Comparison of ENCODE assay signal across 8 mouse cellular contexts in the genomic region with DNA sequence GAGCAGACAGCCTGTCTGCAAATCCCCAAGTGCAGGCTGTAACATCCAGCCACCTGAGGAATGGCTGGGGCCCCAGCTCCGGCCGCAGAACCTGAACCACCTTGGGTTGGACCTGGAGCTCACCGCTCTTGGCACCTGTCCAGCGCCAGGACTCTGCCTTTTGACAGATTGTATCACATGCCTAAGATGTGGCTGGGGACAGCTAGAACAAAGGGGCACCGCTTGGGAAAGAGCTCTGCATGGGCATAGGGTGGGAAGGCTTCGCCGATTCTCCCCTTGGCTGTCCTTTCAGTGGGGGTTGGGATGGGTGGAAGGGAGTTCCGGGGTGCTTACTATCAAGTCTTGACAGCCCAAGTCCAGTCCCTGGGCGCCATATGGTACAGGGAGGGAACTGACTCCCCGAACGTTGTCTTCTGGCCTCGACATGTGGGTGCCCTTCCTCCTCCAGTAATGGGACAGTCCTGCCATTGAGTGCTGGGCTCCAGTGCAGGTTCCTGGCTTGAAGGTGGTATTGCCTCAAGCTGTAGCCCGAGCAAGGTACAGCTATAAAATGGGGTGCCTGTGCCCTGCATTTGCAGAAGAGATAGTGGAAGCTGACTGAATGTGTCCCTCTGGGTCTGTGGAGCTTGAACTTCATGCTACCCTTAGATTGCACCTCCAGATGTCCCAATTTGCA. TPM values are rescaled to one million over a fixed set of nuclear protein-coding genes. Genes with fewer than 3 reads are reported as not detected.
A peak's percentile ranks its signal among the peaks of the same experiment; 100 is the strongest.
DNase-seq lines count a peak whose midpoint lies in the region; ATAC-seq and TF ChIP-seq lines count a peak whose summit lies in the region.

No protein-coding gene starts in this region.

- 71% methylated on average over 13 of the region's 13 CpGs for WGBS in forebrain, embryonic 13.5 days
- WGBS in forebrain, embryonic 14.5 days: 69% methylated on average over 13 of the region's 13 CpGs
- WGBS in heart, embryonic 16.5 days: 52% methylated on average over 13 of the region's 13 CpGs
- WGBS in limb, embryonic 13.5 days: 63% methylated on average over 13 of the region's 13 CpGs

- TF ChIP-seq POLR2A in CH12.LX (IDR thresholded peaks at IDR 0.05; ENCODE audit: low read depth, low read length): no peak

- H3K36me3 ChIP-seq in forebrain, embryonic 13.5 days (ENCODE audit: poor library complexity, severe bottlenecking): no peaks in the 10 kb centered on the region
- no peaks in the 10 kb centered on the region for H3K36me3 ChIP-seq in forebrain, embryonic 14.5 days (ENCODE audit: control insufficient read depth, insufficient read depth, low read length)
- peaks cover 0 to 13% of the 10 kb centered on the region in 2 experiments for H3K36me3 ChIP-seq in CH12.LX (replicated peaks in 1 of 2; ENCODE audit: control insufficient read depth in 1 of 2, insufficient read depth in 1 of 2, low read length in 1 of 2)
- H3K36me3 ChIP-seq in heart, embryonic 16.5 days (ENCODE audit: control insufficient read depth, insufficient read depth): no peaks in the 10 kb centered on the region
- no peaks in the 10 kb centered on the region for H3K36me3 ChIP-seq in limb, embryonic 13.5 days

- DNase-seq in forebrain, embryonic 14.5 days (ENCODE audit: low spot score): no peak
- DNase-seq in CH12.LX (ENCODE audit: extremely low read depth): no peak
- no peak for DNase-seq in frontal cortex, postnatal 10 days (ENCODE audit: low spot score in 2 of 2)
- DNase-seq in right cerebral cortex, adult 18-20 months: no peak

- peak; percentile 19; the same call in 1 of the 2 replicates for ATAC-seq in forebrain, embryonic 13.5 days
- ATAC-seq in forebrain, embryonic 14.5 days: no peak; the same call in 1 of the 2 replicates
- ATAC-seq in heart, embryonic 16.5 days (replicated peaks; ENCODE audit: extremely low read depth, insufficient read depth, low FRiP score): 0 out of 2 replicates have a peak, but pooled peaks have one; percentile 4
- ATAC-seq in limb, embryonic 13.5 days (ENCODE audit: low FRiP score, low read depth): peak; percentile 6
- no peak for ATAC-seq in inflammation-experienced regulatory T-cells, adult 6 months

- no peak for TF ChIP-seq EP300 in CH12.LX (IDR thresholded peaks at IDR 0.05; ENCODE audit: low read length)

- H3K79me2 ChIP-seq in CH12.LX (replicated peaks; ENCODE audit: control insufficient read depth, extremely low read depth, insufficient read depth, poor library complexity, severe bottlenecking): no peaks in the 10 kb centered on the region

- H3K4me1 ChIP-seq in forebrain, embryonic 13.5 days: peaks cover 25% of the 10 kb centered on the region
- H3K4me1 ChIP-seq in forebrain, embryonic 14.5 days (ENCODE audit: control insufficient read depth, insufficient read depth, low read length): peaks cover 7% of the 10 kb centered on the region
- peaks cover 34 to 71% of the 10 kb centered on the region in 2 experiments for H3K4me1 ChIP-seq in CH12.LX (ENCODE audit: control insufficient read depth in 1 of 2, insufficient read depth in 2 of 2)
- peaks cover 51% of the 10 kb centered on the region for H3K4me1 ChIP-seq in heart, embryonic 16.5 days (ENCODE audit: control insufficient read depth, insufficient read depth, low read length)
- peaks cover 63% of the 10 kb centered on the region for H3K4me1 ChIP-seq in limb, embryonic 13.5 days

- H3K4me2 ChIP-seq in forebrain, embryonic 13.5 days: 0 out of 2 replicates have a peak overlapping the region, but pooled peaks have one; percentile 13
- no peak overlapping the region for H3K4me2 ChIP-seq in forebrain, embryonic 14.5 days (ENCODE audit: low read length)
- peak overlapping the region; percentile 54 for H3K4me2 ChIP-seq in CH12.LX (ENCODE audit: insufficient read depth, low read depth, poor library complexity, severe bottlenecking)
- peak overlapping the region; percentile 14 for H3K4me2 ChIP-seq in heart, embryonic 16.5 days (ENCODE audit: low read depth, low read length)
- peak overlapping the region; percentile 37 for H3K4me2 ChIP-seq in limb, embryonic 13.5 days (replicated peaks)

- H3K4me3 ChIP-seq in forebrain, embryonic 13.5 days: no peak overlapping the region
- H3K4me3 ChIP-seq in forebrain, embryonic 14.5 days (ENCODE audit: low read depth, low read length): no peak overlapping the region
- H3K4me3 ChIP-seq in CH12.LX (replicated peaks in 1 of 3; ENCODE audit: low read depth in 2 of 3, low read length in 2 of 3, poor library complexity in 1 of 3): no peak overlapping the region
- H3K4me3 ChIP-seq in heart, embryonic 16.5 days (ENCODE audit: low read length): no peak overlapping the region
- H3K4me3 ChIP-seq in limb, embryonic 13.5 days: no peak overlapping the region

- H3K27ac ChIP-seq in forebrain, embryonic 13.5 days: no peak overlapping the region
- no peak overlapping the region for H3K27ac ChIP-seq in forebrain, embryonic 14.5 days (ENCODE audit: low read depth, low read length)
- H3K27ac ChIP-seq in CH12.LX (ENCODE audit: insufficient read depth, low read depth): no peak overlapping the region
- peak overlapping the region; percentile 19; the same call in 1 of the 2 replicates for H3K27ac ChIP-seq in heart, embryonic 16.5 days (ENCODE audit: low read length)
- peak overlapping the region; percentile 39; the same call in 1 of the 2 replicates for H3K27ac ChIP-seq in limb, embryonic 13.5 days

- no peaks in the 10 kb centered on the region for H3K27me3 ChIP-seq in forebrain, embryonic 13.5 days
- no peaks in the 10 kb centered on the region for H3K27me3 ChIP-seq in forebrain, embryonic 14.5 days (replicated peaks; ENCODE audit: control insufficient read depth, insufficient read depth, low read length)
- no peaks in the 10 kb centered on the region for H3K27me3 ChIP-seq in CH12.LX (replicated peaks)
- H3K27me3 ChIP-seq in heart, embryonic 16.5 days (ENCODE audit: control insufficient read depth, insufficient read depth, low read length): no peaks in the 10 kb centered on the region
- H3K27me3 ChIP-seq in limb, embryonic 13.5 days: no peaks in the 10 kb centered on the region

- in situ Hi-C loops in CH12.LX (cut with MboI; ENCODE audit: low pct_ligation_motif_present, low pct_unique_long_range_greater_than_20kb, low sequenced_read_pairs): loop anchor here (5.0 kb wide), 1 partner anchor 36 kb away; no protein-coding TSS in a partner anchor

- H3K9me3 ChIP-seq in forebrain, embryonic 13.5 days (replicated peaks): no peaks in the 10 kb centered on the region
- H3K9me3 ChIP-seq in forebrain, embryonic 14.5 days (replicated peaks; ENCODE audit: control insufficient read depth, low read length): no peaks in the 10 kb centered on the region
- H3K9me3 ChIP-seq in CH12.LX (replicated peaks; ENCODE audit: low read length): no peaks in the 10 kb centered on the region
- H3K9me3 ChIP-seq in heart, embryonic 16.5 days (replicated peaks; ENCODE audit: control insufficient read depth, low read length): no peaks in the 10 kb centered on the region
- no peaks in the 10 kb centered on the region for H3K9me3 ChIP-seq in limb, embryonic 13.5 days

- dilution Hi-C loops in CH12.LX (cut with MboI; ENCODE audit: extremely low pct_ligation_motif_present, extremely low pct_unique_long_range_greater_than_20kb, low sequenced_read_pairs): no loop called here

- TF ChIP-seq RAD21 in CH12.LX (IDR thresholded peaks at IDR 0.05; ENCODE audit: low read depth, low read length): no peak

- TF ChIP-seq CTCF in CH12.LX (conservative IDR thresholded peaks at IDR 0.05 in 1 of 2, IDR thresholded peaks at IDR 0.05 in 1 of 2; ENCODE audit: low read depth in 2 of 2, low read length in 2 of 2): no peak

- H3K9ac ChIP-seq in forebrain, embryonic 13.5 days: no peak overlapping the region
- no peak overlapping the region; the same call in 1 of the 2 replicates for H3K9ac ChIP-seq in forebrain, embryonic 14.5 days (ENCODE audit: low read length)
- no peak overlapping the region for H3K9ac ChIP-seq in CH12.LX (ENCODE audit: insufficient read depth, low read depth)
- H3K9ac ChIP-seq in heart, embryonic 16.5 days (ENCODE audit: low read length): peak overlapping the region; percentile 51; the same call in 1 of the 2 replicates
- peak overlapping the region; percentile 36 for H3K9ac ChIP-seq in limb, embryonic 13.5 days

RNA-seq across cellular contexts. Expression of a gene that starts 21.1 kb away (rescaled TPM):
- 1,081 and 1,088 TPM in 2 replicates for polyA plus RNA-seq in forebrain, embryonic 13.5 days (2015; fragmentation: Nextera tagmentation; extraction: Ambion mirVana)
- 1,112 and 1,434 TPM in 2 replicates for polyA plus RNA-seq in forebrain, embryonic 14.5 days (2014; fragmentation: Nextera tagmentation; extraction: Ambion mirVana)
- 5,037 and 5,581 TPM in 2 replicates for total RNA-seq in CH12.LX (2012; rRNA removed)
- total RNA-seq in CH12.LX (2014; rRNA removed): 5,841 and 6,606 TPM in 2 replicates
- 4,313 and 4,800 TPM in 2 replicates for polyA plus RNA-seq in CH12.LX (2012; ENCODE audit: insufficient read length, low read depth)
- 1,003 and 1,029 TPM in 2 replicates for polyA plus RNA-seq in heart, embryonic 16.5 days (2015; fragmentation: Nextera tagmentation; extraction: Ambion mirVana)
- polyA plus RNA-seq in limb, embryonic 13.5 days (2015; fragmentation: Nextera tagmentation; extraction: Ambion mirVana): 1,446 and 1,459 TPM in 2 replicates
- 1,000 to 10,000 TPM; 3,093 to 3,894 (median 3,885) TPM for polyA plus RNA-seq in inflammation-experienced regulatory T-cells, adult 6 months (2017; shearing (Covaris generic))

RNA-seq across cellular contexts. Expression of a gene that starts 26.9 kb away (rescaled TPM):
- polyA plus RNA-seq in forebrain, embryonic 13.5 days (2015; fragmentation: Nextera tagmentation; extraction: Ambion mirVana): 41.7 and 46.1 TPM in 2 replicates
- polyA plus RNA-seq in forebrain, embryonic 14.5 days (2014; fragmentation: Nextera tagmentation; extraction: Ambion mirVana): 29.2 and 41.2 TPM in 2 replicates
- total RNA-seq in CH12.LX (2012; rRNA removed) (81.9 and 88.7 TPM in 2 replicates), CH12.LX (2014; rRNA removed) (17.7 and 18.2 TPM in 2 replicates)
- polyA plus RNA-seq in CH12.LX (2012; ENCODE audit: insufficient read length, low read depth): 53.6 and 62.9 TPM in 2 replicates
- polyA plus RNA-seq in heart, embryonic 16.5 days (2015; fragmentation: Nextera tagmentation; extraction: Ambion mirVana): 20.9 and 27.6 TPM in 2 replicates
- 46.1 and 48.2 TPM in 2 replicates for polyA plus RNA-seq in limb, embryonic 13.5 days (2015; fragmentation: Nextera tagmentation; extraction: Ambion mirVana)
- 10 to 100 TPM; 24.7 to 36.4 (median 28.6) TPM for polyA plus RNA-seq in inflammation-experienced regulatory T-cells, adult 6 months (2017; shearing (Covaris generic))

RNA-seq across cellular contexts. Expression of a gene that starts 31.7 kb away (rescaled TPM):
- 16.8 and 17.7 TPM in 2 replicates for polyA plus RNA-seq in forebrain, embryonic 13.5 days (2015; fragmentation: Nextera tagmentation; extraction: Ambion mirVana)
- 7.5 and 9.8 TPM in 2 replicates for polyA plus RNA-seq in forebrain, embryonic 14.5 days (2014; fragmentation: Nextera tagmentation; extraction: Ambion mirVana)
- total RNA-seq in CH12.LX (2012; rRNA removed) (21.1 and 22.6 TPM in 2 replicates), CH12.LX (2014; rRNA removed) (13.9 and 17.0 TPM in 2 replicates)
- 30.0 and 43.4 TPM in 2 replicates for polyA plus RNA-seq in CH12.LX (2012; ENCODE audit: insufficient read length, low read depth)
- 39.1 and 40.6 TPM in 2 replicates for polyA plus RNA-seq in heart, embryonic 16.5 days (2015; fragmentation: Nextera tagmentation; extraction: Ambion mirVana)
- polyA plus RNA-seq in limb, embryonic 13.5 days (2015; fragmentation: Nextera tagmentation; extraction: Ambion mirVana): 46.9 and 54.0 TPM in 2 replicates
- 10 to 100 TPM; 13.7 to 22.1 (median 16.7) TPM for polyA plus RNA-seq in inflammation-experienced regulatory T-cells, adult 6 months (2017; shearing (Covaris generic))

RNA-seq across cellular contexts. Expression of a gene that starts 53.6 kb away (rescaled TPM):
- 24.7 TPM in 2 replicates for polyA plus RNA-seq in forebrain, embryonic 13.5 days (2015; fragmentation: Nextera tagmentation; extraction: Ambion mirVana)
- polyA plus RNA-seq in forebrain, embryonic 14.5 days (2014; fragmentation: Nextera tagmentation; extraction: Ambion mirVana): 19.5 and 24.3 TPM in 2 replicates
- total RNA-seq in CH12.LX (2012; rRNA removed) (16.7 and 18.0 TPM in 2 replicates), CH12.LX (2014; rRNA removed) (8.2 and 10.0 TPM in 2 replicates)
- polyA plus RNA-seq in CH12.LX (2012; ENCODE audit: insufficient read length, low read depth): 13.3 and 15.3 TPM in 2 replicates
- polyA plus RNA-seq in heart, embryonic 16.5 days (2015; fragmentation: Nextera tagmentation; extraction: Ambion mirVana): 18.7 and 24.0 TPM in 2 replicates
- polyA plus RNA-seq in limb, embryonic 13.5 days (2015; fragmentation: Nextera tagmentation; extraction: Ambion mirVana): 25.8 and 27.5 TPM in 2 replicates
- 10 to 100 TPM; 12.0 to 18.5 (median 14.8) TPM for polyA plus RNA-seq in inflammation-experienced regulatory T-cells, adult 6 months (2017; shearing (Covaris generic))

Comparison
In these comparisons a context has a peak if more than half of its experiments do, and no peak if none do; other contexts are left out.
1. ATAC-seq: peak in forebrain, embryonic 13.5 days (single experiment), heart, embryonic 16.5 days (single experiment) and limb, embryonic 13.5 days (single experiment); none in forebrain, embryonic 14.5 days (single experiment) and inflammation-experienced regulatory T-cells, adult 6 months (single experiment).
2. H3K27ac ChIP-seq: peak in heart, embryonic 16.5 days (single experiment) and limb, embryonic 13.5 days (single experiment); none in forebrain, embryonic 13.5 days (single experiment), forebrain, embryonic 14.5 days (single experiment) and CH12.LX (single experiment).
3. H3K9ac ChIP-seq: peak in heart, embryonic 16.5 days (single experiment) and limb, embryonic 13.5 days (single experiment); none in forebrain, embryonic 13.5 days (single experiment), forebrain, embryonic 14.5 days (single experiment) and CH12.LX (single experiment).